Mouse (Mus musculus): Measurements from ENCODE around the gene Mkln1. TPM values are rescaled to one million over a fixed set of nuclear protein-coding genes. Genes with fewer than 3 reads are reported as not detected.

Gene Mkln1
- polyA plus RNA-seq, 1 experiment from 2014 or later: 196 TPM

DNA sequence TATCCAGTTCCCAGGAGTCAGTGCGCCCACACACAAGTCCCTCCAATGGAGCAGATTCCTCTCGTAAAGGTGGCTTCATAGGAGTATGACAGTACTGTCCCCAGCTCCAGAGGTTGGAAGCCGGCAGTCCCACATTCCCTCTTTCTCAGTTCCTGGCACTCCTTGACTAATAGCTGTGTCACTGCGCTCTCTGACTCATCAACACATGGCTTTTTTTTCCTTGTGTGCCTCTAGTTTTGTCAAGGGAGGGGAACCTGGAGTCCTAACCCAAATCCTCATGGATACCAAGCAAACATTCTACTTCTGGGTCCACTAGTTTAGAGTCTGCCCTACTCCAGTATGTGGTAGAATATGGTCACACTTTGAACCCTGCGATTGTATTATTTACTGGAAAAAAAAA is 136.2 kb downstream of the Mkln1 start:
- Histone ChIP-seq H3K27ac (ENCODE audit: low read depth, low read length) (no peak overlapping the region), H3K27me3 (replicated peaks; ENCODE audit: control insufficient read depth, insufficient read depth, low read length) (no peaks in the 10 kb centered on the region), H3K9ac (ENCODE audit: low read depth, low read length) (no peak overlapping the region), H3K4me2 (no peak overlapping the region), H3K4me1 (replicated peaks; ENCODE audit: control insufficient read depth, insufficient read depth, low read length) (peaks cover 23% of the 10 kb centered on the region), H3K4me3 (ENCODE audit: low read depth, low read length) (no peak overlapping the region), H3K9me3 (ENCODE audit: control insufficient read depth, low read length) (no peaks in the 10 kb centered on the region), H3K36me3 (ENCODE audit: control insufficient read depth, insufficient read depth, low read length) (no peaks in the 10 kb centered on the region; the same call in 1 of the 2 replicates)
- no peak for DNase-seq (ENCODE audit: low spot score)
- no peak for ATAC-seq (replicated peaks; ENCODE audit: low FRiP score)
- 89% methylated on average over 5 of the region's 5 CpGs for WGBS

DNA sequence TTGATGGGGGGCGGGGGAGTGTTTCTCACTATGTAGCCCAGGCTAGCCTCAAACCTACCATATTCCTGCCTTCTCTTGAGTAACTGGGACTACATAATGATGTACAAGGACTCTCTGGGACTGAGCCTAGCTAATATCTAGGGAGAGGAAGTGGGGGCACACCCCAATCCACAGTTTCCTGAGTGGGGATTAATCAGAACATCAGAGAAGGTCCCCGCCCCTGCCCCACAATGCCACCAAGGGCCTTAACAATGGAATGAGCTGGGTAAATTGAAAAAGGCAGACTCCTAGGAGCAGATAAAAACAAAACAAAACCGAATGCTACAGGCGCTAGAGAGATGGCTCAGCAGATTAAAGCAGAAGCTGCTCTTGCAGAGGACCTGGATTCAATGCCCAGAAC is 138.7 kb downstream of the Mkln1 start:
- peak overlapping the region; percentile 16; the same call in 1 of the 2 replicates for H3K27ac ChIP-seq (ENCODE audit: low read depth, low read length)

DNA sequence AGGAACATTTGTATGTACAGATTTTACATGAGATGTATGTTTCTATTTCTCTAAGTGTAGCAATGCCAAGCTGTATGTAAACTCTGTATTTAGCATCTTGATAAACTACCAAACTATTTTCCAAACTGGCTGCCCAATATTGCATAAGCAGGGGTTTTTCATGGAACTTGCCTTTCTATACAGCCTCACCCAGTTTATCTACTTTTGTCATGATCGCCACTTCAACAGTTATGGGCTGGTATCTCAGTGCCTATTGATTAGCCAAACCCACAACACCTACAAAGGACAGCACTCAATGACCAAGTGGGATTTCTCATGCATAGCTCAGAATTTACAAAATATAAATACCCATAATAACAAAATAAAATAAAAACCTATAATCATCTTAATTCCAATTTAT is 139.6 kb downstream of the Mkln1 start:
- H3K4me1 ChIP-seq (replicated peaks; ENCODE audit: control insufficient read depth, insufficient read depth, low read length): peaks cover 30% of the 10 kb centered on the region
- ATAC-seq (replicated peaks; ENCODE audit: low FRiP score) (peak; percentile 49), DNase-seq (ENCODE audit: low spot score) (no peak)
- WGBS: 55% methylated on average over 1 of the region's 1 CpGs
- no peak overlapping the region for H3K9ac ChIP-seq (ENCODE audit: low read depth, low read length)
- H3K27me3 ChIP-seq (replicated peaks; ENCODE audit: control insufficient read depth, insufficient read depth, low read length): no peaks in the 10 kb centered on the region
- H3K36me3 ChIP-seq (ENCODE audit: control insufficient read depth, insufficient read depth, low read length): peaks cover 2% of the 10 kb centered on the region
- H3K4me2 ChIP-seq: peak overlapping the region; percentile 16
- no peaks in the 10 kb centered on the region for H3K9me3 ChIP-seq (ENCODE audit: control insufficient read depth, low read length)
- H3K4me3 ChIP-seq (ENCODE audit: low read depth, low read length): no peak overlapping the region
- no peak overlapping the region for H3K27ac ChIP-seq (ENCODE audit: low read depth, low read length)

More for the DNA sequence above, 138.7 kb downstream of the Mkln1 start:
- Histone ChIP-seq H3K9ac (ENCODE audit: low read depth, low read length) (0 out of 2 replicates have a peak overlapping the region, but pooled peaks have one; percentile 15), H3K4me3 (ENCODE audit: low read depth, low read length) (no peak overlapping the region), H3K9me3 (ENCODE audit: control insufficient read depth, low read length) (no peaks in the 10 kb centered on the region), H3K4me2 (peak overlapping the region; percentile 16; the same call in 1 of the 2 replicates), H3K36me3 (ENCODE audit: control insufficient read depth, insufficient read depth, low read length) (peaks cover 2% of the 10 kb centered on the region), H3K27me3 (replicated peaks; ENCODE audit: control insufficient read depth, insufficient read depth, low read length) (no peaks in the 10 kb centered on the region), H3K4me1 (replicated peaks; ENCODE audit: control insufficient read depth, insufficient read depth, low read length) (peaks cover 30% of the 10 kb centered on the region)
- WGBS: 59% methylated on average over 4 of the region's 4 CpGs
- no peak for DNase-seq (ENCODE audit: low spot score)
- ATAC-seq (replicated peaks; ENCODE audit: low FRiP score): no peak

DNA sequence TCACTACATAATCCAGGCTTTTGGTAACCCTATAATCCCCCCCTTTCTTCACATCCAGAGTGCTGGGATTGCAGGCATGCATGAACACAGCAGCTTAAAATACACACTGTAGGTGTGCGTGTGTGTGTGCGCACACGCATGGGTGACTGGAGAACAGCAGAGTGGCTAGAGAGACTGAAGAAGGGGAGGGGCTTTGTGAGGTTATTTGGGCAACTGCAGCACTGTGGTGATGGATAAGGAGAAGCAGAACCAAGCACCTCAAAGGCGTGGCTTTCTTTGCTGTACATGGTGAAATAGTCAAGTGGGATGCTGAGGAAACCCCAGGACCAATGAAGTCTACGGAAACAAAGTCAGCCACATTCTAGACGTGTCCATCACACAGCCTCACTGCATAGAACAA is 141.5 kb downstream of the Mkln1 start:
- peak; percentile 75 for ATAC-seq (replicated peaks; ENCODE audit: low FRiP score)
- Histone ChIP-seq H3K9me3 (ENCODE audit: control insufficient read depth, low read length) (no peaks in the 10 kb centered on the region), H3K27me3 (replicated peaks; ENCODE audit: control insufficient read depth, insufficient read depth, low read length) (no peaks in the 10 kb centered on the region), H3K4me2 (no peak overlapping the region), H3K4me3 (ENCODE audit: low read depth, low read length) (no peak overlapping the region), H3K27ac (ENCODE audit: low read depth, low read length) (no peak overlapping the region), H3K9ac (ENCODE audit: low read depth, low read length) (no peak overlapping the region), H3K4me1 (replicated peaks; ENCODE audit: control insufficient read depth, insufficient read depth, low read length) (peaks cover 30% of the 10 kb centered on the region), H3K36me3 (ENCODE audit: control insufficient read depth, insufficient read depth, low read length) (peaks cover 2% of the 10 kb centered on the region)
- DNase-seq (ENCODE audit: low spot score): no peak
- WGBS: 81% methylated on average over 6 of the region's 6 CpGs

DNA sequence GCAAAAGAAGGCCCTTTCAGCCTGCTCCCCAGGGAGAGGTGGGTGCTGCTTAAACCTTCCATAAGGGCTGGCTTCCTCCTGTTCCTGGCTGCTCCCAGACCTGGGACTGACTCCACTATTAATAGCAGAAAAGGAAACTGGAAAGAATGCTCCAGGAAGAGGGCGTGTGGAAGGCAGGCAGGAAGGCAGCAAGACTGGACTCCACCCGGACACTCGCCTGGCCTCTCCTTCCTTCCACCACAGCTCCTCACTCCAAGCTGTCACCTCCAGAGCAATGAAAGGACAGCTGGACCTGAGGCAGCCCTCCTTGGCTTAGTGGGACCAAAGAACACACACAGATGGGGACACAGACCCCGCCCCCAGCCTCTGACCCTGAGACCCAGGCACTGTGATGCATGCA is 145.8 kb downstream of the Mkln1 start:
- DNase-seq (ENCODE audit: low spot score): no peak
- no peaks in the 10 kb centered on the region for H3K9me3 ChIP-seq (ENCODE audit: control insufficient read depth, low read length)
- H3K36me3 ChIP-seq (ENCODE audit: control insufficient read depth, insufficient read depth, low read length): peaks cover 4% of the 10 kb centered on the region; the same call in 1 of the 2 replicates
- 68% methylated on average over 4 of the region's 4 CpGs for WGBS
- H3K27ac ChIP-seq (ENCODE audit: low read depth, low read length): no peak overlapping the region
- peaks cover 13% of the 10 kb centered on the region for H3K4me1 ChIP-seq (replicated peaks; ENCODE audit: control insufficient read depth, insufficient read depth, low read length)
- H3K27me3 ChIP-seq (replicated peaks; ENCODE audit: control insufficient read depth, insufficient read depth, low read length): no peaks in the 10 kb centered on the region
- ATAC-seq (replicated peaks; ENCODE audit: low FRiP score): no peak
- H3K9ac ChIP-seq (ENCODE audit: low read depth, low read length): no peak overlapping the region
- no peak overlapping the region for H3K4me3 ChIP-seq (ENCODE audit: low read depth, low read length)
- no peak overlapping the region for H3K4me2 ChIP-seq

DNA sequence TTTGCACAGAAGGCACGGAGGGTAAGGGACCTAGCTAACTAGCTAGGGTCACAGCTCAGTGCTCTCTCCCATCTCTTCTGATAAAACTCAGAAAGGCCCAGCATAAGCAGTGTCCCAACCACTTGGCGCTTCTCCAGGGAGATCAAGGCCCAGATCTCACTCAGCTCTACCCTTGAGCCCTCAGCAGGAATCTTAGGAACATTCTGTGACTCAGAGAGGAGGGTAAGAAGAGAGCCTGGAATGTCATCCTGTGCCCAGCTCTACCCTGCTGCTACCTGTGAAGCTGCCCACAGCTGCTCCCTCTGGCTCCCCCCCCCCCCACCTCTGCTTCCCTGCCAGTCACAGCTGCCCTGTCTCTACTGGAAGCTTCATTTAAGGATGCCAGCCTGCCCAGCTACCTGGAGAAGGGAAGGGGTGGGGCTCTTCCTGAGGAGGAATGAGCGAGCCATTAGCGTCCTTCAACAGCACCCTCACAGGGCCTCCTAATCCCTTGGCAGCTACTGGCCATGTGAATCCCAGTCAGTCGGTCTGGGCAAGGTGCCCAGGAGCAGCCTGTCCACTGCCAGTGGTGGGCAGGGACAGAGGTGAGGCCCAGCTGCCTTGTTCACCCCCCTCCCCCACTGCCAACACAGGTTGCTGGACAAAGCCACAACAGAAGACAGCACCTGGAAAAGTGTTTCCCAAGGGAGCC is 151.0 kb downstream of the Mkln1 start:
- DNase-seq (ENCODE audit: low spot score): no peak
- no peak overlapping the region for H3K9ac ChIP-seq (ENCODE audit: low read depth, low read length)
- H3K4me2 ChIP-seq: no peak overlapping the region
- ATAC-seq (replicated peaks; ENCODE audit: low FRiP score): no peak
- no peaks in the 10 kb centered on the region for H3K9me3 ChIP-seq (ENCODE audit: control insufficient read depth, low read length)
- WGBS: 72% methylated on average over 5 of the region's 5 CpGs
- H3K36me3 ChIP-seq (ENCODE audit: control insufficient read depth, insufficient read depth, low read length): peaks cover 4% of the 10 kb centered on the region
- H3K27me3 ChIP-seq (replicated peaks; ENCODE audit: control insufficient read depth, insufficient read depth, low read length): no peaks in the 10 kb centered on the region
- no peak overlapping the region for H3K27ac ChIP-seq (ENCODE audit: low read depth, low read length)
- peaks cover 11% of the 10 kb centered on the region for H3K4me1 ChIP-seq (replicated peaks; ENCODE audit: control insufficient read depth, insufficient read depth, low read length)
- H3K4me3 ChIP-seq (ENCODE audit: low read depth, low read length): no peak overlapping the region

DNA sequence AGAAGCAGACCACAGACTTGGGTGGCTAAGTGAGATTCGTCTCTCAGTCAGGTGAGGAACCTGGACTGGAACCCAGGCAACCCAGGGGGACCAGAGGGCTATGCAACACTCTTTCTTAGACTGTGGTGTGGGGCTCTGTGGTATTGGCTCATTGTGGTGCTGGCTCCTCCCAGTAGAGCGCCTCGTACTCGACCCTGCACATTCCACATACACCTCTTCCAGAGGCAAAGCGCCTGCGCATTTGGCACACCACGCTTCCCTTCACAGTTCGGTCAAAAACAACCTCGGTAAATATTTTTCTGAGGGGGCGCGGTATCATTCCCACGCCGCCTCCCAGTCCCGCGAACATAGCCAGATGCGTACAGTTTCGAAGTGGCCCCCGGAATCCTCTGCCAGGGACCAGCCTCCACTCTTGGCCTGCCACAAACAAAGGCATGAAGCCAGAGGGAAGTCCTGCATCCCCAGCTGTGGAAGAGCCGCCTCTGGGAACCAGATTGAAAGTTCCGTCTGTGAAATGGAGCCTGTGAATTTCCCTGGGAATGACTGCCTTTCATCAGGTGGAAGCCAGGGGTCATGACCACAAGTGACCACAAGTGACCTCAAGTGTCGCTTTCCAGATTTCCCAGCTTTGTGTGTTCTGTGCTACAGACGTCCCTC is 152.5 kb downstream of the Mkln1 start:
- H3K36me3 ChIP-seq (ENCODE audit: control insufficient read depth, insufficient read depth, low read length): peaks cover 4% of the 10 kb centered on the region
- no peaks in the 10 kb centered on the region for H3K27me3 ChIP-seq (replicated peaks; ENCODE audit: control insufficient read depth, insufficient read depth, low read length)
- no peak overlapping the region for H3K4me3 ChIP-seq (ENCODE audit: low read depth, low read length)
- H3K9ac ChIP-seq (ENCODE audit: low read depth, low read length): no peak overlapping the region
- H3K4me1 ChIP-seq (replicated peaks; ENCODE audit: control insufficient read depth, insufficient read depth, low read length): peaks cover 11% of the 10 kb centered on the region
- ATAC-seq (replicated peaks; ENCODE audit: low FRiP score): no peak
- no peaks in the 10 kb centered on the region for H3K9me3 ChIP-seq (ENCODE audit: control insufficient read depth, low read length)
- WGBS: 83% methylated on average over 22 of the region's 22 CpGs
- no peak overlapping the region for H3K27ac ChIP-seq (ENCODE audit: low read depth, low read length)
- no peak for DNase-seq (ENCODE audit: low spot score)
- no peak overlapping the region for H3K4me2 ChIP-seq

DNA sequence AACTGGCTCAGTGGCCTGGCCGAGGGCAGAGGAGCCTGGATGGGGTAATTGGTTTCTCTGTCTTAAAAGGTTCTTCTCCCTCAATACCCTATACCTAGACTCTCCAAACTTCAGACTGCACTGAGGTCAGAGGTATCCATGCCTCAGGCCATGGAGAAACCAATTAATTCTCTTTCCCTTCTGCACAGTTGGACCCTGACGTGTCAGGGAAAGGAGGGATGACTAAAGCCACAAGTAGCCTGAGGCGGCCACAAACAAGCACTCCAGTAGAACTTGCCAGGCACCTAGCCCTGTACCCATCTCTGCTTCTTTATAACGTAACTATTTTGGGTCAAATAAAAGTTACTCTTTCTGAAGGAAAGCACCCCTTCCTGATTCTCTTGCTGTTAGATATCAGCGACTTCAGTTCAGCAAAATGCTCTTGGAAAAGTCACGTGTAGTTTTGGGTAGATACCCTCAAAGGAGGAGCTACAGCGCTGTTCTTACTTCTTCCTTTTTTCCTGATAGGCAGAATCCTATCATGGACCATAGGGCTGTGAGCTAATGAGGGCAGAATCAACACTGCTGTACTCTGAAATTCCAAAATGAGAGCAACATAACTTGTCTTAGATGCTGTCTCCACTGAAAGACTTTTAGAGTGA is 158.0 kb downstream of the Mkln1 start:
- Histone ChIP-seq H3K4me2 (no peak overlapping the region), H3K27ac (ENCODE audit: low read depth, low read length) (no peak overlapping the region), H3K36me3 (ENCODE audit: control insufficient read depth, insufficient read depth, low read length) (no peaks in the 10 kb centered on the region; the same call in 1 of the 2 replicates), H3K4me1 (replicated peaks; ENCODE audit: control insufficient read depth, insufficient read depth, low read length) (peaks cover 20% of the 10 kb centered on the region), H3K9me3 (ENCODE audit: control insufficient read depth, low read length) (no peaks in the 10 kb centered on the region), H3K9ac (ENCODE audit: low read depth, low read length) (no peak overlapping the region), H3K27me3 (replicated peaks; ENCODE audit: control insufficient read depth, insufficient read depth, low read length) (no peaks in the 10 kb centered on the region), H3K4me3 (ENCODE audit: low read depth, low read length) (no peak overlapping the region)
- DNase-seq (ENCODE audit: low spot score) (no peak), ATAC-seq (replicated peaks; ENCODE audit: low FRiP score) (no peak)
- WGBS: 84% methylated on average over 7 of the region's 7 CpGs

Measured in liver, embryonic 11.5 days (tissue).